Mouse (Mus musculus): Measurements from ENCODE around the gene 2310034G01Rik.

Gene 2310034G01Rik

DNA sequence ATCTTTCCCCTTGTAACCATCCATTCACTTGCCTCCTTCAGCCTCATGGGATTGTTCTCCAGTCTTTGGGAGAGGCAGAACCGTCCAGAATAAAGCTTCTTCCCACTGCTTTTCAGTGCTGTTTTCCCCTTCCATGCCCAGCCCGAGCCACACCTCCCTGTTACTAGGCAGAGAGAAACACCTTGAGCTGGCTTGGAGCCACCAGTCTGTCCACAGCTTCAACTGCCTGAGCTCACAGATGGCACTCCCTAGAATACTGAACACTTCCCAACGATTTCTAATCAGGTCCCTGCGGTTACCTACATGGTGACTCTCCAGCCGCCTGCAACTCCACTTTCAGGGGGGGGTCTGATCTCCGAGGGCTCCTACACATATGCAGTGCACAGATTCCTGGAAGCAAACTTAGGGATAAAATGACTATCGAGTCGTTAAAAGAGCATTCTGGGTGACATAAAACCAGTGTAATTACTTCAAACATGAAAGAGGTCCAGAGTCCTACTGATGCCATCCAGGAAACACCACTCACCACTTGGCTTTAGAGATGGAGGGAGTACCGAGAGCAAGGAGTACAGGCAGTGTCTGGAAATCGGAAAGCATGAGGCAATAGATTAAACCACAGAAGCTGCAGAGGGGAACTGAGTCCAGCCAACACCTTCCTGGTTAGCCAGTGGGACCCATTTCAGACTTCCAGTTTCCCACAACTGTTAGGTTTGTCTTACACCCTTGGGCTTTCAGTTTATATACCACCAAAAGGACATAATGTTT is at the start of gene 2310034G01Rik:
TSS of gene 2310034G01Rik (minus strand) at position 135 of the 765 bp plus-strand sequence.
- ChIA-PET CTCF (no interaction called here), POLR2A (interaction anchor here in 2 of 4 experiments (1.0 to 4.5 kb wide), 2 partner anchors 8 kb away, joined by 6 to 28 read pairs; no protein-coding TSS in a partner anchor)

- CTCF ChIA-PET = interaction anchor here in 1 of 4 experiments (0.6 kb wide), 1 partner anchor 664 kb away, joined by 3 read pairs; no protein-coding TSS in a partner anchor
- POLR2A ChIA-PET = interaction anchor here in 2 of 4 experiments (0.6 to 4.0 kb wide), 4 partner anchors 16 to 79 kb away, joined by 3 to 22 read pairs (median 4); no protein-coding TSS in a partner anchor
Observed at GRCm38 (mm10) chr19:46399886-46400285, 49.8 kb upstream of the 2310034G01Rik start.

DNA sequence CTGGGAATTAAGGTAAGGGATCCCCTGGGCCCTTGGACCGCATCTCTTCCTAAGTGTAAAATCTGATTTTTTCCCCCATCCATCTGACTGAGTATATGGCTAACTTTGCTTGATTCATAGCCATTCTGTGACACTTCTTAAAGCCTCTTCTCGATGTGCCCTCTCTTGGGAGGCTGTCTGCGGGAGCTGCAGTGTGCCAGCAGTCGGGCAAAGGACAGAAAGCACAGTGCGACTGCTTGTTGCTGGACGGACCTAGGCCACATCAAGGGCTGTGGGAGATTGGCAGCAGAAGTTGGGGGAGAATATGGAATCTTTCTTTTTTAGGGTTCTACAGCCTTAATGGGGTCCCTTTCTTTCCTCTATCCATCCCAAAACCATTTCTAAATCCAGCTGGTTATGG is 49.3 kb upstream of the 2310034G01Rik start:
- ChIA-PET POLR2A (interaction anchor here in 2 of 4 experiments (1.3 to 4.0 kb wide), 3 partner anchors 16 to 79 kb away, joined by 3 to 22 read pairs (median 6); no protein-coding TSS in a partner anchor), CTCF (no interaction called here)

- POLR2A ChIA-PET = interaction anchor here in 2 of 4 experiments (1.2 to 4.0 kb wide), 6 partner anchors 7 to 166 kb away, joined by 3 to 22 read pairs (median 11); no protein-coding TSS in a partner anchor
- CTCF ChIA-PET = interaction anchor here in 1 of 4 experiments (0.6 kb wide), 1 partner anchor 78 kb away, joined by 3 read pairs; no protein-coding TSS in a partner anchor
Observed at GRCm38 (mm10) chr19:46398401-46398800, 48.3 kb upstream of the 2310034G01Rik start.

DNA sequence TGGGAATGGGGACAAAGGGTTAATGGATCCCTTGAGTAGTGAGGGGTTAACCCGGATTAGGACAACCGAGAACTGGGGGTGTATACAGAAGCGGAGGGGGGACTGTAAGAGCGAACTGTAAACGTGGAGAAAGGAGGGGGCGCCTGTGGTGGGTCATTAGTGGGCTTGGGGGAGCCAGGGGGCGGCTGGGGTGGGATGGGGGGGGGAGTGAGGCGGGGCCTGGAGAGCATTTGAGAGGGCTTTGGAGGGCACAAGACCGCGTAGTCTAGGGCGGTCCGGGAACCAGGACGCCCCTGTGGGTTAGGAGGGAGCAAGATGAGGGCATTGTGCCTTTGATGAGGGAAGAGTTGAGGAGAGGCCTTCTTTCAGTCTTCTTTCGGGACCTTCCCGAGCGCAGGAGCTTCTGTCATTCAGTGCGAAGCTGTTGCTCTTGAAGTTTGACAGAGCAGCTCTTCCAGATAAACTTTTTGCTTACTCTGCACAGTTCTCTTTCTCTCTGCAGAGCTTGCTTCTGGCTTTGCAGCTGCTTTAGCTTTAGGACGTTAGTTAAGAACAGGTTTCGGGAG is 47.4 kb upstream of the 2310034G01Rik start:
- ChIA-PET POLR2A (interaction anchor here (0.6 to 4.0 kb wide), 58 partner anchors 8 to 1369 kb away, joined by 3 to 22 read pairs (median 4); partner anchors contain the start of genes Fbxl15 (in 2 of the 4), Gbf1 (in 1 of the 4), Nolc1 (in 1 of the 4) and Wbp1l (in 1 of the 4)), CTCF (interaction anchor here (0.6 to 2.2 kb wide), 35 partner anchors 14 to 311 kb away, joined by 3 to 19 read pairs (median 3); partner anchors contain the start of genes Cuedc2 (in 1 of the 4), Fbxl15 (in 1 of the 4), Mfsd13a (in 1 of the 4) and Nfkb2 (in 1 of the 4))

GRCm38 (mm10) chr19:46396686-46397435 is 46.8 kb upstream of the 2310034G01Rik start, which contains the start of gene Sufu:
Gene Sufu, plus strand, starts transcription at chr19:46396896.
- POLR2A ChIA-PET = interaction anchor here (0.6 to 4.0 kb wide), 102 partner anchors 9 to 1369 kb away, joined by 3 to 22 read pairs (median 4); partner anchors contain the start of genes Nolc1 (in 3 of the 4), Fbxl15 (in 2 of the 4), Wbp1l (in 2 of the 4) and Cuedc2 (in 1 of the 4)

DNA sequence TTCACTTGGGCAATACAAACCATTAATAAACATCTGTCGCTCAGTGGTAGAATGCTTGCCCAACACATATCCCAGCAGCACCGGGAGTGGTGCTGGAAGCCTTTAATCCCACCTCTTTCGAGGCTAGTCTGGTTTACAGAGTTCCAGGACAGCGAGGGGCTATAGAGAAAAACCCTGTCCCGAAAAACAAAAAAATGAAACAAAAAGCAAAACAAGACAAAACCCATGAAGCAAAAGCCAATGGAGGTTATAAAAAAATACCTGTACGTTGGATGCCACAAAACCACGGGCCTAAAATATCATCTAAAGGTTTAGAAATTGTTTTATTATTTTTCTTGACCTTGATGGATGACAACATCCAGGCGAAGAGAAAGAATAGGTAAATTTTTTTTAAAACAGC is 46.0 kb upstream of the 2310034G01Rik start:
- ChIA-PET CTCF (interaction anchor here (0.6 to 2.2 kb wide), 74 partner anchors 10 to 772 kb away, joined by 3 to 19 read pairs (median 4); partner anchors contain the start of genes Cnnm2 (in 1 of the 4), Fbxl15 (in 1 of the 4), Gbf1 (in 1 of the 4) and Kcnip2 (in 1 of the 4)), POLR2A (interaction anchor here (0.6 to 4.0 kb wide), 84 partner anchors 10 to 695 kb away, joined by 3 to 22 read pairs (median 4); partner anchors contain the start of genes Nolc1 (in 3 of the 4), Fbxl15 (in 2 of the 4), Wbp1l (in 2 of the 4) and Cuedc2 (in 1 of the 4))

More at GRCm38 (mm10) chr19:46396686-46397435, 46.8 kb upstream of the 2310034G01Rik start, which contains the start of gene Sufu:
- CTCF ChIA-PET = interaction anchor here (0.6 to 2.2 kb wide), 90 partner anchors 10 to 771 kb away, joined by 3 to 19 read pairs (median 4); partner anchors contain the start of genes Cnnm2 (in 1 of the 4), Cuedc2 (in 1 of the 4), Fbxl15 (in 1 of the 4) and Gbf1 (in 1 of the 4)

GRCm38 (mm10) chr19:46395109-46396009 is 45.3 kb upstream of the 2310034G01Rik start, which contains the start of gene Actr1a:
Gene Actr1a, minus strand, starts transcription at chr19:46395748.
- CTCF ChIA-PET = interaction anchor here in 2 of 4 experiments (0.6 to 1.4 kb wide), 7 partner anchors 40 to 263 kb away, joined by 3 to 8 read pairs (median 4); partner anchors contain the start of gene Nfkb2 (in 1 of the 2)
- POLR2A ChIA-PET = interaction anchor here in 3 of 4 experiments (0.6 to 1.5 kb wide), 28 partner anchors 9 to 695 kb away, joined by 3 to 11 read pairs (median 4); partner anchors contain the start of genes Arl3 (in 1 of the 3), Cuedc2 (in 1 of the 3), Fbxl15 (in 1 of the 3) and Pdcd11 (in 1 of the 3)

DNA sequence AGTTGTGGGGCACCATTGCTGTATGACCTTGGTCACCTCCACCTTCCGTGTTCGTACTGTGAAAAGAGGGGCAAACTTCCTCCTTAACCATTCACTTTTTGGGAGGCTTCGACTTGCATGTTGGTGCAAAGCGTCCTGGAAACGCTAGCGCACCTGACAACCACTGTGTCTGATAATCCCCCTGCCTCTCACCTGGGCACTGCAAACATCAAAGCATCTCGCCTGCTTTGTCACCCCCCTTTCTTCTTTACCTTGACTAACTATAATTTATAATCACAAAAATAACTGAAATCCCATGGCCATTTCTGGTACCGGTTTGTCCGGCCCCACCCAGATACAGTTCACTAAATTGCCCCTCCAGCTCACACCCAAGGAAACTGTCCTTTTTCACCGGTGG is 44.6 kb upstream of the 2310034G01Rik start:
- CTCF ChIA-PET = interaction anchor here in 1 of 4 experiments (1.1 to 1.4 kb wide), 6 partner anchors 41 to 263 kb away, joined by 3 to 8 read pairs (median 4); partner anchors contain the start of gene Nfkb2
- POLR2A ChIA-PET = interaction anchor here in 3 of 4 experiments (0.6 to 1.5 kb wide), 25 partner anchors 10 to 696 kb away, joined by 3 to 11 read pairs (median 4); partner anchors contain the start of genes Arl3 (in 1 of the 3), Cuedc2 (in 1 of the 3), Fbxl15 (in 1 of the 3) and Pdcd11 (in 1 of the 3)

DNA sequence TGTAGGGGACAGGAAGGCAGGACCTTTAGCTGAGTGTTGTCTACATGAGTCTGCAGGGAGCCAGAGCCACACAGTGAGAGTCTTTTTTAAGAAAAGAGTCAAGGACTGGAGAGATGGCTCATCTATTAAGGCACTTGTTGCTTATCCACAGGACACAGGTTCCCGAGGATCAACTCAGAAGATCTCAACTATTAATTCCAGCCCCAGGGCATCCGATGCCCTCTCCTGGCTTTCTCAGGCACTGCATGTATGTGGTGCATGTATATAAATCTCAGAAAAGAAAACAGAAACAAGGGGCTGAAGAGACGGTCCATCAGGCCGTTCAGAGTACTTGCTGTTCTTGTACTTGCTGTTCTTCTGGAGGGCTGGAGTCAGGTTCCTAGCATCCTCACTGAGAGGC is 41.9 kb upstream of the 2310034G01Rik start:
- ChIA-PET POLR2A (interaction anchor here in 1 of 4 experiments (0.7 to 1.2 kb wide), 4 partner anchors 8 to 74 kb away, joined by 3 to 8 read pairs (median 4); no protein-coding TSS in a partner anchor), CTCF (interaction anchor here (0.5 to 2.3 kb wide), 10 partner anchors 11 to 439 kb away, joined by 3 to 10 read pairs (median 3); partner anchors contain the start of gene Nfkb2 (in 1 of the 4))

DNA sequence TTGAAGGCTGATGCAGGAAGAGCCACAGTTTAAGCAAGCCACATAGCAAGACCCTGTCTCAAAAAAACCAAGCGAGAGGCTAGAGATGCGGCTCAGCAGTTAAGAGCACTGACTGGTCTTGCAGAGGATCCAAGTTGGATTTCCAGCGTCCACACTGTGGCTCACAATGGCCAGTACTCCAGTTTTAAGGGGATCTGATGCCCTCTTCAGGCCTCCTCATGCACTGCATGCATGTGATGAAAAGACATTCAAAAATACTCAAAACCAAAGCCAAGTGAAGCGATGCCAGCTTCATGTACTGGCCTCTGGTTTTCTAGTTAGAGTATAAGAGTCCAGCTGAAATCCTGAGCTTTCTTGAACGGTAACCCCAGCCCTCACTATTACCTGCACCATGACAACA is 39.8 kb upstream of the 2310034G01Rik start:
- ChIA-PET POLR2A (interaction anchor here in 2 of 4 experiments (0.6 to 1.9 kb wide), 2 partner anchors 54 to 74 kb away, joined by 3 to 5 read pairs; no protein-coding TSS in a partner anchor), CTCF (interaction anchor here in 2 of 4 experiments (0.6 to 1.9 kb wide), 4 partner anchors 46 to 253 kb away, joined by 4 to 6 read pairs (median 4); partner anchors contain the start of gene Nfkb2 (in 1 of the 2))

- CTCF ChIA-PET = interaction anchor here (0.5 to 1.8 kb wide), 7 partner anchors 10 to 993 kb away, joined by 3 to 5 read pairs (median 3); partner anchors contain the start of gene Sufu (in 2 of the 4)
- POLR2A ChIA-PET = interaction anchor here in 2 of 4 experiments (0.7 to 1.6 kb wide), 5 partner anchors 10 to 52 kb away, joined by 3 to 5 read pairs (median 3); partner anchors contain the start of gene Sufu (in 1 of the 2)
Observed at GRCm38 (mm10) chr19:46382275-46382674, 32.2 kb upstream of the 2310034G01Rik start.

GRCm38 (mm10) chr19:46375891-46376290 is 25.8 kb upstream of the 2310034G01Rik start:
- POLR2A ChIA-PET = interaction anchor here in 3 of 4 experiments (0.6 to 2.1 kb wide), 12 partner anchors 10 to 294 kb away, joined by 3 to 9 read pairs (median 4); partner anchors contain the start of gene Sufu (in 1 of the 3)
- CTCF ChIA-PET = interaction anchor here in 2 of 4 experiments (0.6 kb wide), 2 partner anchors 45 to 559 kb away, joined by 4 to 5 read pairs; no protein-coding TSS in a partner anchor

- CTCF ChIA-PET = interaction anchor here in 3 of 4 experiments (0.6 kb wide), 3 partner anchors 17 to 559 kb away, joined by 3 to 5 read pairs (median 4); no protein-coding TSS in a partner anchor
Observed at GRCm38 (mm10) chr19:46375489-46375888, 25.4 kb upstream of the 2310034G01Rik start.

More at GRCm38 (mm10) chr19:46375489-46375888, 25.4 kb upstream of the 2310034G01Rik start:
- POLR2A ChIA-PET = interaction anchor here in 3 of 4 experiments (0.6 to 2.1 kb wide), 16 partner anchors 10 to 293 kb away, joined by 3 to 9 read pairs (median 4); partner anchors contain the start of gene Sufu (in 1 of the 3)

Measured in embryonic stem cell, embryonic (primary cell).